Mouse (Mus musculus): ENCODE measurements around the gene Nfya. TPM values are rescaled to one million over a fixed set of nuclear protein-coding genes. Genes with fewer than 3 reads are reported as not detected.

Gene Nfya
- total RNA-seq, 2 experiments from 2014 or later, result 5.4 to 7.3 TPM

DNA sequence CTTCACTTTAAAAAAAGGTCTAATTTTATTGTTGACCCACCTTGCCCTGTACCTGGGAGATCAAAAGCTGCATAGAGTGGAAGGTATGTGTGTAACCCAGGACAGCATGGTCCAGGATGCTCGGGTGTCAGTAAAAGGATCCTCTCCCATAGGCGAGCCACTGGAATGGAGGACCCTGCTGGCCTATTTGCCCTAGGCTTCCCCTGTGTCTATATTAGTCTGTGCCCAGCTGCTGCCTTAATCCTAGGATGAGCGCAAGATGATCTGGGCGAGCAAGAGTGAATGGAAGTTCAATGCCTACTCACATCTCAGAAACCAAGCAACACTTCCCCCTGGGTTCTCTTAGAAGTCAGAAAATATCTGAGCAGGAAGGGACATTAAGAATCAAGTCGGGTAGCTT is 21.3 kb upstream of the Nfya start:
- peak; percentile 41 for DNase-seq (ENCODE audit: low spot score)

DNA sequence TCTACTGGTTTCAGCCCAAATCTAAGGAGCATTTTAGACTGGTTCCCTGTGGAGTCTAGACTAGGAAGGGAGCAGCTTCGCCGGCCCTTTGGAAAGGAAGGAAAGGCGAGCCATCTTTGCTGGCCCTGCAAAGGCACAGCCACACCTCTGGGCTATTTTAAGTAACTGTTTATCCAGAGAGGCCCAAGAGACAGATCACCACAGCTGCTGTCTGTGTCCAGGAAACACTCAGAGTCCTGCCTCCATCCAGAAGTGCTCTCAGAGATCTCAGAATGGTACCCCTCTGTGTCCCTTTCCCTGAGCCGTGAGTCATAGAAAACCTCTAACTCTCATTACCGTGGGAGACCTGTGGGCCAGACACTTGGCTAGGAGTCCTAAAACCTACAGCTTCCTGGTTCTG is 20.7 kb upstream of the Nfya start:
- DNase-seq (ENCODE audit: low spot score), result peak; percentile 66

GRCm38 (mm10) chr17:48427852-48428530 is 18.3 kb upstream of the Nfya start:
- no peak for DNase-seq (ENCODE audit: low spot score)

DNA sequence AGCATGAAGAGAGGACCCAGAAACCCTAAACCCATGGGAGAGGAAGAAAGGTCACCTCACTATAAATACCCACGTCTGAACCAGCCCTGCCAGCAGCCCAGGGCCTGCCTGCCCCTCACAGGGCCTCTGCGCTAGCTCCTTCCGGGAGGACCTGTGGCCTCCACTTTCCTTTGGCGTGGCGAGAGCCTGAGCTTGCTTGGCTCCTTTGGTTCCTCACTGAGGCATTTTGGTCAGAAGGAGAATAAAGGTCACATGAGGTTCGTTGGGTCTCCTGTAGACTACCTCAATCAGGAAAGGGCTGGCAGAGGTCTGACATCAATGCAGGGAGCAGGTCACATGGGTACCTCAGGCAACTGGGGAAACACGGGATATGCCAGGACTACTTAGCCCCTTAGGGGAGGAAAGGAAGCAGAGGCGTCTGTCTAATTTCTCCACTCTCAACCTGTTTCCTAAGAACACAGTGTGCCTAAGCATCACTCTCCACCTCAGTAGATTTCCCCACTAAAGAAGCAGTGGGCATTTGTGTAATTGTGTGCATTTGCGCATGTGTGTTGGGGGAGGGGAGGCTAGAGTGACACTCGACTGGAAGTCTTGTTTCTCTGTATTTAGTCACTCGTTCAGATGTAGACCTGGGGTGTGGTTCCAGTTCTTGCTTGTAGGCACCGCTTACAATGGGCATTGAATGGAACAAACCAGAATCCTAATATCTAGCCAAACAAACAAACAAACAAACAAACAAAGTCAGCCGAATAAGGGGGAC is 17.5 kb upstream of the Nfya start:
- DNase-seq (ENCODE audit: low spot score), result peak; percentile 69

DNA sequence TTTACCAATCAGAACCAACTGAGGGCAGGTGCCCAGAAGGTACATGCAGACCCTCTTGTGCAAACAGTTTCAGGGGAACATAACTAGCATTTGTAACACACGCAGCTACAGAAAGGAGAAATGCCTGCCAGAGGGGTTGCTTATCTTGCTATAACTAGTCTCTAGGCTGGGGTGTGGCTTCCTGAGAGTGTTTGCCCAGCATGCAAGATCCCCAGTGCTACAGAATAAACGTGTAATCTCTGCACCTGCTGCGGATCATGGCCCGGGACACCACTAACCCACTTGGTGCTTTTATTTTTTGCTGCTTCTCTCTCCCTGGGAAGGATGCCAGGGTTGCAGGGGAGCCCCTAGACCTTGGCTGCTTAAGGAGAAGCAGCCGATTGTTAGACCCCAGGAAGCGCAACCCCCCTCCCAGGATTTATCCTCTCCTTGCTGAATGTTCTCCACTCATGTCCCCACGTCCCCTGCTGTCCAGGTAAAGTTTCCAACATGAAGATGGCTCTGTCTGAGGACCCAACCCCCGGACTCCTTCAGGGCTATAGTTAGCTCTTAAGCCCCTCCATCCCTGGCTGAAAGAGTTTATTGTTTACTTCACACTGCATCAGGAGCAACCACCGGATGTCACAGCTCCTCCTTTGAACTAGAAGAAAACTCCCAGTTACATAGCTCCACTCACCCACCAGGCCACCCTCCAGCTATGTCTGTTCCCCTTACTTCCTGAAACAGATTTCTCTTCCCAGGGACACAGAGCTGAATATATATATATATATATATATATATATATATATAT is 16.3 kb upstream of the Nfya start:
- DNase-seq (ENCODE audit: low spot score), result no peak

- no peak for DNase-seq (ENCODE audit: low spot score)
Measured at GRCm38 (mm10) chr17:48424237-48424636, 14.5 kb upstream of the Nfya start.

- DNase-seq (ENCODE audit: low spot score), result no peak
Measured at GRCm38 (mm10) chr17:48419571-48419970, 9.9 kb upstream of the Nfya start.

DNA sequence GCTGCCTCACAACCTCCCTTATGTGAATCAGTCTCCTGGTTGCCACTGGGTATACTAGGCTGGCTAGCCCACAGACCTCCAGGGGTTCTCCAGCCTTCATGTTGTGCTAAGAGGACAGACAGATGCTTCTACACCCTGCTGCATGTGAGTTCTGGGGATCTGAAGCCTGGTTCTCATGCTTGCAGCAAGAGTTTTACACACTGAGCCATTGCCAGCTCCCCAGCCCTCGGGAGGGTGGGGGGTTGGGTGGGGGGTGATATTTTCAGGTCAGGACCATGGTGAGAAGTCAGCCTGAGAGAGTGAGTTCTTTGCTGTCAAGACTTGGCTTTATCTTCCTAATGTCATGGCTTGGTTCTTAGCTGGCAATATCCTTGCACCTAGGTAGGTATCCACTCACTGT is 9.1 kb upstream of the Nfya start:
- DNase-seq (ENCODE audit: low spot score), result no peak

- DNase-seq (ENCODE audit: low spot score), result no peak
Measured at GRCm38 (mm10) chr17:48418174-48418573, 8.5 kb upstream of the Nfya start.

- no peak for DNase-seq (ENCODE audit: low spot score)
Measured at GRCm38 (mm10) chr17:48417521-48417920, 7.8 kb upstream of the Nfya start.

DNA sequence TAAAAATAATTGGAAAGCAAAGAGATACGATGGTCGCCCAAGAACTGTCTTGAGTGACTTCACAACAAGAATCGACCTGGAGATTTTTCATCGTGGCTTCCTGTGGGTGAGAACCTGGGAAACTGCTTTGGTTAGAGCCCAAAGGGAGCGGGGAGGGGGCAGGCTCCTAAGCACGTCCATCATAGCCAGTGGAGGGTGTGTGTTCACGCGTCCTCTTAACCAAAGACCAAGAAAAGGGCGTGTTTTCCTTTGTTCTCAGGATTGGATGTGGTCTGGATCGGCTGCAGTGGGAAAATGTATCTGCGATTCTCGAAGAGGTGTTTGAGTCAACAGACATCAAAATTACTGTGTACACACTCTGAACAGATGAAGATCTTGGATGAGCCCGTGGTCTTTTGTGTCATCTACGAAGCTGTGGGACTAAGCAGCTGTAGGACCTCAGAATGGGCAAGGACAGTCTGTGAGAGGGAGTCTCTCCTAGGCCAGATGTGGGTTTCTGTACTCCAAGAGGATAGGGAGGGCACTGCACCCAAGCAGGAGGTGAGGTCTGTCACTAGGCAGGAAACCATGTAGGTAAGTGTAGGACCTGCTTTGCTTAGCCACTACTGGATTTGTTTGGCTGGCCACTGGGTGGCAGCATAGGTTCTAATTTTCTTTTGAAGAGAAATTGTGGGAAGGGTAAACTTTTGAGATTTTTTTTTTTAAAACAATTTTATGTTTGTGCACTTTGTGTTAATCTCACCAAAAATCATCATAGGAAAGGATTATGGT is 6.9 kb upstream of the Nfya start:
- DNase-seq (ENCODE audit: low spot score), result no peak

DNA sequence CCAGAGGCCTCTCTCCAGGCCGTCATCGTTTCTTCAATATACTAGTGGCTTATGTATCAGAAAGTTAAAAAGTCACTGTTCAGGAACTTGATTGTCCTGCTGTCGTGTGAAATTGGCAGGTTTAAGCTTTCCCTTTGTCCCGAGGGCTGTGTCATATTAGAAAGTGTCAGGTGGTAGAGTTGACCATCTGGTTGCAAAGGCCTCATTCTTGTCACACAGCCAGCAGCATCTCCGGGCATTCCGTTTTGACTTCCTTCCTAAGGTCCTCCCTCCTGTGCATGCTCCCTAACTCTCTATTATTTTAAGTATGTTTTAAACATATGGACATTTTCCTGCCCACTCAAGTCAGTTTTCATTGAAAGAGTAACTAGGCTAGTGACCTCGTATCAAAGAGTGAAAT is 6.3 kb upstream of the Nfya start:
- DNase-seq (ENCODE audit: low spot score), result no peak

GRCm38 (mm10) chr17:48411241-48411640 is 1.5 kb upstream of the Nfya start:
- DNase-seq (ENCODE audit: low spot score), result no peak

- no peak for DNase-seq (ENCODE audit: low spot score)
Measured at GRCm38 (mm10) chr17:48410299-48410785, 636 bp upstream of the Nfya start.

GRCm38 (mm10) chr17:48408526-48409291 is 997 bp downstream of the Nfya start:
- peak; percentile 59 for DNase-seq (ENCODE audit: low spot score)

DNA sequence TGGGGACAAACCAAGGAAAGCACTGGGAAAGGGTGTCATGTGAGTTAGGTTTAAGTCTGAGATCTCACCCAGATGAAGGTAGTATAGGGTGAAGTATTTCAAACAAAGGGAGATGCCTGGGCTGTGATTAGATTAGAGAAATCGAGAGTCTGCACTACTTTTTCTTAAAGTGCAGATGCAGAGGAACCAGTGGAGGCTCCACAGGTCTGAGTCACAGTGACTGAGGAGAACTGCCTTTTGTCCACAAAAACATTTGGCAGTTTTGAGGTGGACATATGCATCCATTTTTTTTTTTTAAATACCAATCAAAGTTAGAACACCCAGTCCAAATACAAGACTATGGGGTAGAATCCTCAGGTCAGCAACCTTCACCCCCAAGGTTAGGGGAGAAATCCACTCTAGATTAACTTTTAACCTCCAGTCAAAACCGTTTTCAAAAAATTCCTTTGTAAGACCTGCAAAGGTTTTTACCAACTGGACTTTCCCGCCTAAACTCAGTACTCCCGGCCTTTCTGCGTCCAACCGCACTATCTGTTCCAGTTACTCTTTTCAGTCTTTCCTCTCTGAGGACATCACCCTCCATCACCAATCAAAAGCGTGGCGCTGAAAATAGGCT is 1.7 kb downstream of the Nfya start:
- DNase-seq (ENCODE audit: low spot score), result no peak

- DNase-seq (ENCODE audit: low spot score), result no peak
Measured at GRCm38 (mm10) chr17:48407154-48407553, 2.6 kb downstream of the Nfya start.

DNA sequence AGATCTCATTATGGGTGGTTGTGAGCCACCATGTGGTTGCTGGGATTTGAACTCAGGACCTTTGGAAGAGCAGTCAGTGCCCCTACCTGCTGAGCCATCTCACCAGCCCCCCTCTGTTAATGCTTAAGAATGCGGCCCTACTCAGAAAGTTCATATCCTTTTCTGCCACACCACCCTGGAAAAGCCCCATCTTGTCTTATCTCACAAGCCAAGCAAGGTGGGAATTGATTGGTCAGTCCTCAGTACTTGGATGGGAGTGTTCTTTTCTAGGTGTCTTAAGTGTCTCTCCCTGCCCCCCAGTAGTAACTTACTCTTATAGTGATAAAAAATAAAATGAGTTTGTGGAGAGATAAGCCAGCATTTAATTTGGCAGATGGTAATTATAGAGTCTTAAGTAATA is 5.0 kb downstream of the Nfya start:
- no peak for DNase-seq (ENCODE audit: low spot score)

DNA sequence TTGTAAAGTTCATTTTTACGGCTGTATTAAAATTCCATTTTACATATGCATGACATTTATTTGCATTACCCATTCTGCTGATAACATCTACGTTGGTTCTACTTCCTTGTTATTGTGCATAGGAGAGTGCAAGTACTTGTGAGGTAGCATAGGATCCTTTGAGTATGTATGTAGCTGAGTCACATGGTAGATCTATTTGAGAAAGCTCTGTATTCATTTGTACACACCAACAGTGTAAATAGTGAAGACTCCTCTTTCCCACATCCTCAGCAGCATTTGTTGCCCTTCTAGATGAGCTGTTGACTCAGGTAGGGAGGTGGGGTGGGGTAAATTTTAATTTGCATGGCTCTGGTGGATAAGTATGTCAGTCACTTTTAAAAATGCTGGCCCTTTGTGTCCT is 5.9 kb downstream of the Nfya start:
- no peak for DNase-seq (ENCODE audit: low spot score)

- DNase-seq (ENCODE audit: low spot score), result no peak
Measured at GRCm38 (mm10) chr17:48402751-48403150, 7.0 kb downstream of the Nfya start.
